Mouse (Mus musculus) liver, embryonic 11.5 days (tissue): ENCODE data around the gene Gm10912. TPM values are rescaled to one million over a fixed set of nuclear protein-coding genes. Genes with fewer than 3 reads are reported as not detected.
A peak's percentile ranks its signal among the peaks of the same experiment; 100 is the strongest.
"Not testable (repeated sequence)": the region's sequence is repeated elsewhere in the genome, so short reads cannot be mapped to it uniquely, and the experiment has no call there.

Experiments
- ATAC-seq: fragments of 200-750 bp; cut with Nextera tagmentation; replicated peaks from 2 replicates; pipeline ENCODE4 v1.8.0; 2017; ENCODE audit warnings: moderate number of reproducible peaks, mild to moderate bottlenecking, moderate TSS enrichment, moderate library complexity; ENCODE audit not compliant: low FRiP score
- DNase-seq: peaks from one replicate; pipeline ENCODE4 v3.0.0-alpha.2; 2017; ENCODE audit warnings: low spot score
- H3K27ac ChIP-seq: fragments of 300-500 bp; sonication (generic); 2 replicates; pipeline ENCODE4 v1.5.1; 2014; ENCODE audit warnings: mild to moderate bottlenecking, low read depth, low read length, control low read depth
- H3K27me3 ChIP-seq: fragments of 300-500 bp; sonication (generic); replicated peaks from 2 replicates; pipeline ENCODE4 v1.6.1; 2014; ENCODE audit warnings: low read length, mixed read lengths; ENCODE audit not compliant: control insufficient read depth, insufficient read depth
- H3K36me3 ChIP-seq: fragments of 300-500 bp; sonication (generic); 2 replicates; pipeline ENCODE4 v1.6.1; 2014; ENCODE audit warnings: mild to moderate bottlenecking, low read length, moderate library complexity, mixed read lengths; ENCODE audit not compliant: control insufficient read depth, insufficient read depth
- H3K4me1 ChIP-seq: fragments of 300-500 bp; sonication (generic); replicated peaks from 2 replicates; pipeline ENCODE4 v1.6.1; 2014; ENCODE audit warnings: low read length, mixed read lengths; ENCODE audit not compliant: control insufficient read depth, insufficient read depth
- H3K4me2 ChIP-seq: fragments of 300-500 bp; sonication (generic); 2 replicates; pipeline ENCODE4 v1.6.1; 2014; ENCODE audit warnings: mild to moderate bottlenecking, control low read depth, moderate library complexity
- H3K4me3 ChIP-seq: fragments of 300-500 bp; sonication (generic); 2 replicates; pipeline ENCODE4 v1.5.1; 2014; ENCODE audit warnings: low read depth, low read length, control low read depth
- H3K9ac ChIP-seq: fragments of 300-500 bp; sonication (generic); 2 replicates; pipeline ENCODE4 v1.6.1; 2014; ENCODE audit warnings: low read depth, low read length, control low read depth
- H3K9me3 ChIP-seq: fragments of 300-500 bp; sonication (generic); 2 replicates; pipeline ENCODE4 v1.6.1; 2016; ENCODE audit warnings: low read length, inconsistent platforms, mixed read lengths; ENCODE audit not compliant: control insufficient read depth
- WGBS: fragments of 180-500 bp; shearing (Covaris S2); extraction: QIAGEN DNeasy Blood & Tissue Kit; methylation state at CpG from one replicate; pipeline ENCODE4 v1.1.7; 2014; 5-methylcytosine and 5-hydroxymethylcytosine counted together
- polyA plus RNA-seq: library from polyadenylated mRNA; unstranded; fragments of >200 nt; fragmentation: Nextera tagmentation; extraction: Ambion mirVana; gene quantifications from 2 replicates; pipeline ENCODE4 v1.2.1, GENCODE M21; 2014

Gene Gm10912
- polyA plus RNA-seq, 1 experiment from 2014 or later, result not detected

DNA sequence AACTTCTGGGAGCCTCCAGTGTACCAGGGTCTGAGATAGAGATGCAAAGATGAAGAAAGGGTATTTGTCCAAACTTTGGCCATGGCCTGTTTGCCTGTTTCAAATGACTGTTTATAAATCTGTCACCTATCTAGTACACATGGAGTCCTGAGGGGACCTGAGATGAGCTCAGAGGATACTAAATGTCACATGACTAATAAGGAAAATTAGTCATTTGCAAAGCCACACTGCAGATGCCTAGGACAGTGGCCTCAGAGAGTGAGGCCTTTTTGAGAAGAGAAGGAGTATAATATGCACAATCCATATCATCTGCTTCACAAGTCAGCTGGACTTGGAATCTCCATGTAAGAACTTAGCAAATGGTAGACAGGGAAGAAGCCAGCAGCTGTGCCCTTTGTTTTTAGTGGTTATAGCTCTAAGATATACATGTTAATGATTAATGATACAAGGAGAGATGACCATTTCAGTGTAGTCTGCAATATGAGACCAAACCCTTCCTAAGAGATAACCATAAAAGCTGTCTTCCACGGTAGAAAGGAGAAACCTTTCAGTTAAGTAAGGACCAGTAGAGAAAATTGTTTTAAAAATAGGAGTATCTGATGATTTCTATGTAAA, 15.9 kb downstream of the Gm10912 start:
- not testable (repeated sequence) for H3K4me3 ChIP-seq, H3K36me3 ChIP-seq, H3K27me3 ChIP-seq, H3K9me3 ChIP-seq, DNase-seq, ATAC-seq, H3K9ac ChIP-seq, H3K4me1 ChIP-seq, H3K27ac ChIP-seq, H3K4me2 ChIP-seq
- no CpG with 5 or more reads among the region's 1 CpGs for WGBS

DNA sequence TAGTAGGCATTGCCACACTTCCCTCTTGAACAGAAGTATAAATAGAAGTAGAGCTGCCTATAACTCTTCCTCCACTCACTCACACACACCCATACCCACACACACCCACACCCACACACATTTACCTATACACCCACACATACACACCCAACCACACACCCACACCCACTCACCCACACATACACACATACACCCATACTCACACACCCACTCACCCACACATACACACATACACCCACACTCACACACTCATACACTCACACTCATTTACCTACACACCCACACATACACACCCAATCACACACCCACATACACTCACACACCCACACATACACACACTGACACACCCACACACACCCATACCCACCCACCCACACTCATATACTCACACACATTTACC, 16.8 kb downstream of the Gm10912 start:
- no peak overlapping the region for H3K27ac ChIP-seq
- DNase-seq (peak; percentile 21), ATAC-seq (no peak)
- no peaks in the 10 kb centered on the region for H3K27me3 ChIP-seq
- no peak overlapping the region for H3K4me2 ChIP-seq
- H3K4me1 ChIP-seq, result peaks cover 8% of the 10 kb centered on the region
- no peak overlapping the region for H3K4me3 ChIP-seq
- H3K9ac ChIP-seq, result no peak overlapping the region
- no peaks in the 10 kb centered on the region for H3K36me3 ChIP-seq
- H3K9me3 ChIP-seq, result no peaks in the 10 kb centered on the region

DNA sequence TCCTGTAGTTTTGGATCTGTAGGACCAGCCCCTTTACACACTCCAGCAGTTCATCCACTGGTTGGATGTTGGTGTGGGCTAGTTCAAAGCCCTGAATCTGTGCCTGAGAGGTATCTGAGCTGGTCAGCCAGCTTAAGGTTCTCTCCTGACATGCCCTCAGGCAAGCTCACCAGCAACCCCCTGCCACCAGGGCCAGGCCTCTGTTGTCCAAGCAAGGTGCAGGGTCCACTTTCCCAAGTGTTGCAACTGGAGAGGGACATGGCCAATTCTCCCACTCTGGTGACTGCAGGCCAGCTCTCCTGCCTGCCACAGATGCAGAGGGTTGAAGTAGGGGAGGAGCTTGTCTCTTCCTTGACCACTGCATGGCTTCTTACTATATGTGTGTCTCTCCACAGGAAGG, 18.4 kb downstream of the Gm10912 start:
- H3K4me1 ChIP-seq, H3K4me3 ChIP-seq, H3K27me3 ChIP-seq: not testable (repeated sequence)

DNA sequence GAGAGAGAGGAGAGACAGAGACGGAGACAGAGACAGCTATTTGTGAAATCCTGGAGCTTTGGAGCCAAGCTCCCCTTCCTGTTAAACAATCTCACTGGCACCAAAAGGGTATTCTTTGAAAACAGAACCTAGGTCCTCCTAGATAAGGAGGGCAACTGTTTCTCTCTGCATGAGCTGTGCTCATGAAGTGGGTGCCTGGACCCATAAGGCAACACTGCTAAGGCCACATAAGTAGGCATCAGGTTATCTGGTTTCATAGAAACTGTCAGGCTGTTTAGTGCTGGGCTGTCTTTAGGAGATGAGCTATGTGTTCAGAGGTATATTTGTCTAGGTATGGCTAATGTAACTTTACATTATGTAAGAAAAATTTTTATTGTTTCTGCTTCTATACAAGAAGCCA, 21.9 kb downstream of the Gm10912 start:
- 40% methylated on average over 1 of the region's 1 CpGs for WGBS
- not testable (repeated sequence) for H3K36me3 ChIP-seq, H3K9ac ChIP-seq, H3K27me3 ChIP-seq, H3K9me3 ChIP-seq, H3K4me2 ChIP-seq, H3K4me3 ChIP-seq, H3K4me1 ChIP-seq, DNase-seq, H3K27ac ChIP-seq
- peak; percentile 90 for ATAC-seq

More for the DNA sequence above, 18.4 kb downstream of the Gm10912 start:
- H3K4me2 ChIP-seq, H3K9me3 ChIP-seq, DNase-seq, ATAC-seq, H3K9ac ChIP-seq, H3K36me3 ChIP-seq, H3K27ac ChIP-seq: not testable (repeated sequence)

DNA sequence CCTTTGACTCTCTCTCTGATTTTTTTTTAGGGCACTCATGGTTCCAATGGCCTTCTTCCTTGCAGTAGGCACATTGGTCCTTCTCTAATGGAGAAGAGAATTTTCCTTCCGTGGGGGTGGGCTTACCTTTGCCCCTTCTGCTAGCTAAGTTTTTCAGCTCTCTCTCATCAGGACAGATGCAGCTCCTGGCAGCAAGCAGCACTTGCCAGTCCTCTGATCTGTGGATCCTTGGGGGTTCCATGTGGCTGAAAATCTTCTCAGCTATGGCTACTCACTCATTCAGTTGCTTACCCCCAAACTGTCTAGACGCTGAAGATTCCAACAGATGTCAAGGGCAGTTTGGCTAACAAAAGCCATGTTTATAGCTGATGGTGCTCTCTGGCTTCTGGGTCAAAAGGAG, 27.7 kb downstream of the Gm10912 start:
- DNase-seq, result no peak
- Histone ChIP-seq H3K9ac (no peak overlapping the region), H3K4me3 (no peak overlapping the region), H3K36me3 (no peaks in the 10 kb centered on the region), H3K4me2 (no peak overlapping the region), H3K27ac (no peak overlapping the region), H3K27me3 (no peaks in the 10 kb centered on the region), H3K9me3 (no peaks in the 10 kb centered on the region), H3K4me1 (peaks cover 17% of the 10 kb centered on the region)
- 78% methylated on average over 2 of the region's 2 CpGs for WGBS
- ATAC-seq, result no peak

DNA sequence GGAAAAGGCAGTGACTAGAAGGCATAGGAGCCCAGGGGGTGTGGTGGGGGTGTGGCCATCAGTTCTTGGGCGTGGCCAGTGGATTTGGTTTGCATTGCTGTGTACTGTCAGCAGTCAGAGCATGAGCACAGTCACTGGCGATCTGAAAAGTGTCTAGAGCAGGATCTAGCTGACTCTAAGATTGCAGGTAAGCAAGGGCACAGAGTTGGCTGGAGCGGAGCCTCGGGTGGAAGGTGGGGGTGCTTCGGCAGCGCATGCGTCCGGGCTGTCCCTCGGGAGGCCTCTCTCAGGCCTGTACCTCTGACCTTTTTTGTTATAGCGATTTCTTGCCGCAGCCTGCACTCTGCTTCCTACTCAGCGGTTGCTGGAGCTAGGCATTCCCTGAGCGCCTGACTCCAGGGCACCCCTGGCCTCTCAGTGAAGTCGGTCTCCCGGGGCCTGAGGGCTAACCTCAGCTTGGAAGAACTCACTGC, 30.2 kb downstream of the Gm10912 start, which contains the start of gene Cd59a:
Gene Cd59a, plus strand, starts transcription at position 61 of the 473 bp plus-strand sequence.
- 5% methylated on average over 15 of the region's 15 CpGs for WGBS
- ATAC-seq, result peak; percentile 81
- H3K9me3 ChIP-seq, result no peaks in the 10 kb centered on the region
- peaks cover 34% of the 10 kb centered on the region for H3K4me1 ChIP-seq
- H3K4me3 ChIP-seq, result peak within 1 kb of the TSS; percentile 62
- H3K27ac ChIP-seq, result peak within 1 kb of the TSS; percentile 87
- H3K9ac ChIP-seq, result peak within 1 kb of the TSS; percentile 83
- H3K36me3 ChIP-seq, result no peaks in the 10 kb centered on the region
- H3K4me2 ChIP-seq, result peak within 1 kb of the TSS; percentile 77
- H3K27me3 ChIP-seq, result no peaks in the 10 kb centered on the region
- DNase-seq, result peak; percentile 87

DNA sequence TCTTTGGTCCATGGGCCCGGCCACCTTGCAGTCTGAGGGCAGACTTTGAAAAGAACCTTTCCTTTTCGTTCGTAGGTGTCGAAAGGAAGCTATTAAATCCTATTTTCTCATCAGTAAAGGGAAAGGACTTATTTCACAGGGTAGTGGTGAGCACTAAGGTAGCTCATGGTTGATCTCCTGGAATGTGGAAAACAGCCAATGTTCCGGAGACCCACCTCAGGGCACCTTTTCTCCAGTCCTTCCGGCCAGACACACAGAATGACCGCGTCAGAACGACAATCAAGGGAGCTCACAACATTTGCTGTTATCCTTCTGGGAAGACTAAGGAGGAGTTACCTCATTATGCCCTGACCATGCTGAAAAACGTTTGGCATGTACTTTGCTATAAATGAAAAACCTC, 30.6 kb downstream of the Gm10912 start:
- ATAC-seq (no peak), DNase-seq (no peak)
- no peaks in the 10 kb centered on the region for H3K27me3 ChIP-seq
- peak overlapping the region; percentile 62 for H3K4me3 ChIP-seq
- peak overlapping the region; percentile 77 for H3K4me2 ChIP-seq
- H3K36me3 ChIP-seq, result no peaks in the 10 kb centered on the region
- WGBS, result 33% methylated on average over 10 of the region's 10 CpGs
- H3K9ac ChIP-seq, result peak overlapping the region; percentile 83
- H3K27ac ChIP-seq, result peak overlapping the region; percentile 87
- peaks cover 34% of the 10 kb centered on the region for H3K4me1 ChIP-seq
- H3K9me3 ChIP-seq, result no peaks in the 10 kb centered on the region

DNA sequence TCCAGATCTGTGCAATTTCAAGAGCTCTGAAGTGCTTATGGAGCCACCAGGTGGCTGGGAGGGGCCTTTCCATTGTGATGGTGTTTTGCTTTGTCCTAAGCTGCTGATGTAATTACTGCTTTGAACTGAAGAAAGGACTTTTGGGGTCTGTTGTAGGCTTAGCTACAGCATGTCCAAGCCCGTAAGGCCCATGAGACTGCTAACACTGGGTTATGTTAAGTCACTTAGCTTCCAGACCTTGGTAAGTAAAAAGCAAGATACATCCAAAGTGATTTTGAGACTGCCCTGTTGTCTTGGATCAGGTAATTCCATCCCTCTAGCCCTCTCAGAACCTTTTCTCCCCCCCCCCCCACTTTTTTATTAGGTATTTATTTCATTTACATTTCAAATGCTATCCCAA, 31.2 kb downstream of the Gm10912 start:
- Histone ChIP-seq H3K4me1 (peaks cover 32% of the 10 kb centered on the region), H3K9ac (peak overlapping the region; percentile 40; the same call in 1 of the 2 replicates), H3K4me3 (peak overlapping the region; percentile 62), H3K4me2 (peak overlapping the region; percentile 77)
- DNase-seq, H3K27me3 ChIP-seq, H3K9me3 ChIP-seq, H3K27ac ChIP-seq, H3K36me3 ChIP-seq, ATAC-seq: not testable (repeated sequence)
- WGBS, result 62% methylated on average over 1 of the region's 1 CpGs

DNA sequence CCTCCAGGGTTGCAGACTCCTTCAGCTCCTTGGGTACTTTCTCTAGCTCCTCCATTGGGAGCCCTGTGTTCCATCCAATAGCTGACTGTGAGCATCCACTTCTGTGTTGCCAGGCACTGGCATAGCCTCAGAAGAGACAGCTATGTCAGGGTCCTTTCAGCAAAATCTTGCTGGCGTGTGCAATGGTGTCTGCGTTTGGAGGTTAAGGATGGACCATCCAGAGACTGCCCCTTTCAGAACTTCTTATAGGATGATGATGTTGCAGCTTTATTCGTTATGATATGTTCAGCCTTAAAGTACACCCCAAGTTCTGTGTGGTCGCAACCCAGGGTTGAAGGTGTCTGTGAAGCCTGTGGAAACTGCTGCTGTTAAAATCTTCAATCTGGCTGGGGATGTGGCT, 31.8 kb downstream of the Gm10912 start:
- not testable (repeated sequence) for H3K36me3 ChIP-seq

More for the DNA sequence above, 31.8 kb downstream of the Gm10912 start:
- peak overlapping the region; percentile 28 for H3K4me3 ChIP-seq
- 87% methylated on average over 4 of the region's 4 CpGs for WGBS
- not testable (repeated sequence) for H3K27me3 ChIP-seq, DNase-seq, ATAC-seq, H3K9me3 ChIP-seq, H3K9ac ChIP-seq
- H3K4me2 ChIP-seq, result peak overlapping the region; percentile 77
- peak overlapping the region; percentile 64 for H3K27ac ChIP-seq
- H3K4me1 ChIP-seq, result peaks cover 31% of the 10 kb centered on the region
